Mouse (Mus musculus) fat pad, adult 2 months (tissue): ENCODE data around the gene Scyl1.
"Not testable (repeated sequence)": the region's sequence is repeated elsewhere in the genome, so short reads cannot be mapped to it uniquely, and the experiment has no call there.

ENCODE experiments used
- DNase-seq: peaks from one replicate; pipeline ENCODE4 v3.0.0-alpha.2; 2011; ENCODE audit warnings: low read depth, low spot score; ENCODE audit errors: extremely low read depth

Scyl1 gene

GRCm38 (mm10) chr19:5770925-5771860 is at the start of gene Scyl1:
Scyl1 (minus strand) TSS chr19:5771419.
- no peak for DNase-seq

- DNase-seq = no peak
Measured at GRCm38 (mm10) chr19:5819549-5819948, 48.3 kb upstream of the Scyl1 start.

- no peak for DNase-seq
Measured at GRCm38 (mm10) chr19:5818590-5818977, 47.4 kb upstream of the Scyl1 start.

GRCm38 (mm10) chr19:5817703-5818589 is 46.7 kb upstream of the Scyl1 start:
- no peak for DNase-seq

- no peak for DNase-seq
Measured at GRCm38 (mm10) chr19:5815928-5816327, 44.7 kb upstream of the Scyl1 start.

GRCm38 (mm10) chr19:5815010-5815409 is 43.8 kb upstream of the Scyl1 start:
- DNase-seq = no peak

GRCm38 (mm10) chr19:5814048-5814447 is 42.8 kb upstream of the Scyl1 start:
- DNase-seq = not testable (repeated sequence)

- no peak for DNase-seq
Measured at GRCm38 (mm10) chr19:5813567-5813966, 42.3 kb upstream of the Scyl1 start.

- DNase-seq = no peak
Measured at GRCm38 (mm10) chr19:5811771-5812504, 40.7 kb upstream of the Scyl1 start.

- no peak for DNase-seq
Measured at GRCm38 (mm10) chr19:5810840-5811563, 39.8 kb upstream of the Scyl1 start.

GRCm38 (mm10) chr19:5810103-5810839 is 39.1 kb upstream of the Scyl1 start:
- DNase-seq = no peak

- no peak for DNase-seq
Measured at GRCm38 (mm10) chr19:5809712-5810089, 38.5 kb upstream of the Scyl1 start.

GRCm38 (mm10) chr19:5808955-5809711 is 37.9 kb upstream of the Scyl1 start:
- DNase-seq = no peak

GRCm38 (mm10) chr19:5807740-5808139 is 36.5 kb upstream of the Scyl1 start:
- no peak for DNase-seq

GRCm38 (mm10) chr19:5806809-5807205 is 35.6 kb upstream of the Scyl1 start:
- DNase-seq = no peak

- no peak for DNase-seq
Measured at GRCm38 (mm10) chr19:5806051-5806808, 35.0 kb upstream of the Scyl1 start.

- DNase-seq = no peak
Measured at GRCm38 (mm10) chr19:5804371-5804899, 33.2 kb upstream of the Scyl1 start.

- DNase-seq = no peak
Measured at GRCm38 (mm10) chr19:5803881-5804279, 32.7 kb upstream of the Scyl1 start.
